Mouse (Mus musculus) retina, postnatal 7 days (tissue): ENCODE results near the gene Fbxl18.

Experiments
- DNase-seq: peaks from one replicate; pipeline ENCODE4 v3.0.0-alpha.2; 2012; ENCODE audit warnings: low read depth, low spot score

Fbxl18 gene

DNA sequence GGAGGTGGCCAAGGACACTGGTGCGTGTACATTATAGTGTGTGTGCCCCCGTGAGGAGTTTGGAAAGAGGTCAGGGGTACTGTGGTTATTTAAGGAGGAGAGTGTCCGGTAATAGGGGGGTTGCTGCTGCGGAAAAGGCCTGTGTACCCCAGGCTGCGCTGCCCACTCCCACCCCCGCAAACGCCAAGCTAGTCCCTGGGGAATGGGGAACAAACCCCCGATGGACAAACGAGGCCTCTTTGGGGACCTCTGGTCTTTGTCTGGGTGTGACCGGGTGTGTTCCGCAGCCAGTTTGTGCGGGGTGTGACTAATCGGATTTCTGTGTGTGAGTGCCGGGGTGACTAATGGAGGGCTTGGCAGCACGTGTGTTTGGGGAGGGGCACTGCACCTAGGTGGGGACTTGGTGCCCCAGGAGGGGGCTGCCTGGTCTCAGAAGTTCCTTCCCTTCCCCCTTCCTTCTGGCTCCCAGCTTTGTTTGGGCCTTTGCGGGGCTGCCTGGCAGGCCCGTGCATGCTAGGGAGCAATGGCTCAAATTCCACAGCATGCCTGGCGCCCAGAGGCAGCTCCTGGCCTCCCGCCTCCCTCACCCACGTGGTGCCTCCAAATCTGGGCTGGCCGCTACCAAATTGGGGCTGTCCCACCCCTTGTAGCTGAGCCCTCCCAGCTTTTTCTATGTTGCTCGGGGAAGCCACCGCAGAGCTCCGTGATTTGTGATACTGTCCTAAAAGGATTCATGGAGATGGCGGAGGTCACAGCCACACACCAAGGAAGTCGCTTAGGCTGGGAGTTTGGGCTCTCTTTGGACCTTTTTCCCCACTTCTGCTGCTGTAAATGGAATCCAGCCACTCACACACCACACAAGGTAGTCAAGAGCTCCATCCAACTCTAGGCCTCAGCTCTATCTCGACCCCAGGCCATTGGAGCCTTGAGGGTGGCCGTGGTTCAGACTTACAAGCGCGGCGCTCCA, 71.8 kb downstream of the Fbxl18 start:
- no peak for DNase-seq

- DNase-seq = no peak
Measured at GRCm38 (mm10) chr5:142822286-142823095, 72.7 kb downstream of the Fbxl18 start.

DNA sequence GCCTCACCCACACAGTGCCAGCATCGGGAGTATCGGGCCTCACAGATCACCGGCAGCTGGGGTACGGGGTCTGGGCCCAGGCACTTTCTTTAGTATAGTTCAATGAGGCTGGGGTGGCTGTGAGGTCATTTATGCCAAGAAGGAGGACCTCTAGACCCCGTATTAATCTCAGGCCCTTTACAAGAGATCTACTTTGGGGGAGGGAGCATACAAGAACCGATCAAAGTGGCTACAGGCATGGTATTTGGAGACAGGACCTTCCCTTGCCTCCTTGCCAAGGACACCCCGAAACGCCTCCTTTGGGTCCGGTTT, 73.3 kb downstream of the Fbxl18 start:
- DNase-seq = no peak

GRCm38 (mm10) chr5:142821266-142821973, 73.8 kb downstream of the Fbxl18 start:
- DNase-seq = peak; percentile 66

DNA sequence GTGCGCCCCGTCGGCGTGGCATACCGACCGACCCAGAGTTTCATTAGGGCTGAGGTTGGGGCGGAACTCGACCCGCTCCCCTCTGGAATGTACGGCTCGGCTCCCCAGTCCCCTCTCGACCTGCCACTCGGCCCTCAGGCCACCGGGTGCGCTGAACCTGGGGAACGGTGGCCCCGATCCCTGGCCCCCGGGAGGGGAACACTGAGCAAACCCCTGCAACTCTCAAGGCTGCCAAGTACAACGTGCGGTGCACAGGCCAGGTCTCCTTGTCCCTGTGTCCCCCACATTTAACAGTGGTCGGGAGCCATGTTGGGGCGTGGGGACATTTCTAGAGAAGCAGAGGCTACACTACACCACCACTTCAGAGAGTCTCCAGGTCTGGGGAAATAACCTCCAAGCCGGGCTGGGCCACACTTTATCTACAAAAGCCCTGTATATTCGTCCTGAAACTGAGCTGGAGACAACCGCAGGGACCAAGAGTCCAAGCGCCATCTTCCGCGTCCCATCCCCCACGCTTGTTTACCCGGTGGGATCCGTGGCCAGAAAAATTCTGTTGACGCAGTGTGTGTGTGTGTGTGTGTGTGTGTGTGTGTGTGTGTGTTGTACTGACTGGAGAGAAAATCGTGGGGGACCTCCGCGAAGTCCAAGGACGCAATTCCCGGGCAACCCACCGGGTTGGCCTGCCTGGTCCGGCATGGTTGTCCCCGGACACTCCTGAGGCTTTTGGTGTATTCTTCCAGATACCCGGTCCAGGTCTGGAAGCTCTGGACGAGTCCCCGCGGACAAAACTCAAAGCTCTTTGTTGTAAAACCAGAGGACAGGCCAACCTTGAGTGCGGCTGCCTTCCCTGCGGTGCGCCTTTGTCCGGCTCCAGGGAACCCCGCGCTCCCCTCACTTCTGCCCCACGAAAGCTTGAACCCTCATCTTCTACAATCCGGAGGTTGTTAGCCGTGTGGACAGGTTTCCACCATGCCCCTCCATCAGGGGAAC, 74.7 kb downstream of the Fbxl18 start:
- DNase-seq = no peak

DNA sequence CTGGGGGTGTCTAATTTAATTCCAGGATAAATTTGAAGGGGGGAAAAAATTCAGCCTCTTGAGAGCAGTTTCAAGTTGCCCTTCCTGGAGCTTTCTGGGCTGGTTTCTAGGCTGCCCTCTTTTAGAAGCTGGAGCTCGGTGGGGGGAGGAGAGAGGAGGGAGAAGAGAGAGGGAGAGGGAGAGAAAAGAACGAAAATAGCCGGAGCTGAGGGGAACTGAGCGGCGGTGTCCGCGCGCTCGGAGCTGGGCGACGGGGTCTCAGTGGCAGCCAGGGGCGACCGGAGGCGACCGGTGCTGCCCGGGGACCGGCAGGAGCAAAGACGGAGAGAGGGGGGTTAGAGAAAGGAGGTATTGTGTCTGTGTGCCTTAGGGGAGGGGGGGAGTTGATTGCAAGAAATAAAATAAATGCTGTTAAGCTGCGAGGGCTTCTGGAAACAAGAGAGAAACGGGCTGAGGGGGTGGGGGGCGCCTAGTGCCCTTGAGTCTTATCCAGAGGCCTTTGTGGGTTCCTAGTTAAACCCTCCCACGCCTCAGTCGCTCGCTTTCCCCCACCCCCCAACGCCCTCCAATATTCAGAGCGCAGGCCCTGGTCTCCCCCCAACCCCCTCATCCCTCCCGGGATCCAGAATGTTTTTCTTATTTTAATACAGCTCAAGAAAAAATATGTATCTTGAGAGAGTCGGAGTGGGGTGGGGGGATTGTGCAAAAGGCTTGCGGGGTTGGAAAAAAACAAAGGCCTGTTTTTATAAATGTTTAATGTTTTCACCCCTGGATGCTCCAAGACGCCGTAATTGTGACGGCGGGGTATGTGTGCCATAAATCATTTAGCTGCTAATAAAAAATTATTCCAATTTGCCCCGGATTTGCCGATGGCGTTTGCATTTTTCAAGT, 75.6 kb downstream of the Fbxl18 start:
- peak; percentile 74 for DNase-seq

GRCm38 (mm10) chr5:142818435-142819360, 76.5 kb downstream of the Fbxl18 start:
- no peak for DNase-seq

DNA sequence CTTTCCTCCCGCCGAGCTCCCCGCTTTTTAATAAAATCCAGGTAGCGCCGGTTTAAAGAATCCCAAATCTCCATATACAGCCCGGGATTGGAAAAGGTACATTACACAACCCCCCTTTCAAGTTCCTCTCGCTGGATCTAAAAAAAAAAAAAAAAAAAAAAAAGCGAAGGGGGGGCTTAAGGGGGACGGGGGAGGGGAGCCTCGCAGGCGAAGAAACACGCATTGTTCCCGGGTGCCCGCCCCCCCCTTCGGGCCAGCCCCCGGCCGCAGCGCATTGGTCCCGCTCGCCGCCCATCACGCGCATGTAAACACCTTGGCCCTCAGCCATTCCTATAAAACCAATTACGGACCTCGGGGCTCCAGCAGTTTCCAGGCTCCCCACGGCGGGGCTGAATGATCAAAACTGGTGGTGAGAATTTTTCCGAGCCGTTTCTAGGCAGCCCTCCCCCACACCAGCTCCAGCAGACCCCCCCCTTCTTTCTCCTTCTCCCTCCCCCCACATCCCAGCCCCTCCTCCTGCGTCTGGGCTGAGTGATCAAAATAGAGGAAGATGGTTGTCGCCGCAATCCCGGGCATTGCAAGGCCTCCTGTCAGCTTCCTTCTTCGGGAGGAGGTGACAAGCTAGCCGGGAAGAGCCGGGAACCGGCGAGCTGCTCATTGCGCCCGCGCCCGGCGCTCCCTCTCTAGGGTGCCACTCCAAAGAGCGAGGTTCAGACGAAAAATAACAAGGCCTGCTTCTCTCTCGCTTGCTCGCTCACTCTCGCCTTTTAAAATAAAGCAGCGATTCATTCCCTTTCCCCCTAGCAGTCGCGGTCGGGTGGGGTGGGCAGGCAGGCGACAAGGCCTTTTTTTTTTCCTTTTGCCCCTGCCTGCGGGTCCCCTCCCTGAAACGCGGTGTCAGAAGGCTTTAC, 77.4 kb downstream of the Fbxl18 start, which contains the start of gene Tnrc18:
Gene Tnrc18, minus strand, starts transcription at position 139 of the 911 bp plus-strand sequence.
- DNase-seq = peak; percentile 99
